Mouse (Mus musculus) CH12.LX (cell line): Measurements from ENCODE around the gene Sufu.
A peak's percentile ranks its signal among the peaks of the same experiment; 100 is the strongest.

Source experiments
- CTCF ChIP-seq, 2 experiments: IDR thresholded peaks in 1 of 2; conservative IDR thresholded peaks in 1 of 2; 2 replicates each; pipeline ENCODE4 v1.5.1; 2011 to 2012; ENCODE audit warnings: low read depth in 2 of 2, low read length in 2 of 2, improper control_type of control experiment in 1 of 2, inconsistent platforms in 1 of 2, mild to moderate bottlenecking in 1 of 2, moderate library complexity in 1 of 2
- EP300 ChIP-seq: IDR thresholded peaks from 2 replicates; pipeline ENCODE4 v1.6.1; 2011; ENCODE audit warnings: low read length, improper control_type of control experiment
- KAT2A ChIP-seq: IDR thresholded peaks from 2 replicates; pipeline ENCODE4 v1.6.1; 2012; ENCODE audit warnings: low read length, improper control_type of control experiment, inconsistent platforms; ENCODE audit not compliant: insufficient replicate concordance
- POLR2AphosphoS2 ChIP-seq: IDR thresholded peaks from 2 replicates; pipeline ENCODE4 v1.6.1; 2011; ENCODE audit warnings: low read depth, low read length, improper control_type of control experiment
- TCF12 ChIP-seq: IDR thresholded peaks from 2 replicates; pipeline ENCODE4 v1.6.1; 2014; ENCODE audit warnings: low read depth, mild to moderate bottlenecking, inconsistent platforms, low read length, improper control_type of control experiment

- TF ChIP-seq EP300 (no peak), KAT2A (peak; percentile 77; the same call in 1 of the 2 replicates), TCF12 (peak; percentile 71), CTCF (conservative IDR thresholded peaks at IDR 0.05 in 1 of 2, IDR thresholded peaks at IDR 0.05 in 1 of 2; ENCODE audit: low read depth in 2 of 2, low read length in 2 of 2) (no peak), POLR2AphosphoS2 (no peak)
These were observed 40.0 kb upstream of the Sufu start for GRCm38 (mm10) chr19:46356701-46357138.
